Mouse (Mus musculus) CD4-positive, CD25-positive, alpha-beta regulatory T cell, adult 4 months (primary cell): ENCODE results near the gene Tcf25. TPM values are rescaled to one million over a fixed set of nuclear protein-coding genes. Genes with fewer than 3 reads are reported as not detected.
"Not testable (repeated sequence)": the region's sequence is repeated elsewhere in the genome, so short reads cannot be mapped to it uniquely, and the experiment has no call there.

ENCODE experiments used
- ATAC-seq: one replicate; pipeline ENCODE4 v1.8.0; 2017
- polyA plus RNA-seq, 2 experiments: library from polyadenylated mRNA; unstranded; fragments of 100-300 nt; shearing (Covaris generic); gene quantifications; one replicate each; pipeline ENCODE4 v1.2.1; 2017

Gene Tcf25
- polyA plus RNA-seq, 2 experiments from 2014 or later: 83.1 to 91.9 TPM

GRCm38 (mm10) chr8:123431616-123432365 is 58.2 kb downstream of the Tcf25 start:
- ATAC-seq: no peak

DNA sequence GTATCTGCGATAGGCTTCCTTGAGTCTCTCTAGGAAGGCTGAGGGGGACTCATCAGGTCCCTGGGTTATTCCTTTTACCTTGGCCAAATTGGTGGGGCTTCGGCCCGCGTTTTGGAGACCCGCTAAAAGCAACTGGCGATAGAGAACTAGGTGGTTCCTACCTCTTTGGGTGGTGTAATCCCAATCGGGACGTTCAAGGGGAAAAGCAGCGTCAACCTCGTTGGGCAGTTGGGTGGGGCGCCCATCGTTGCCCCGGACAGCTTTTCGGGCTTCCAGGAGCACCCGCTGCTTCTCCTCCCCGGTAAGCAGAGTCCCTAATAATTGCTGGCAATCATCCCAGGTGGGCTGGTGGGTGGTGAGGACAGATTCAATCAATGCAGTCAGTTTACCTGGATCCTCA is 58.8 kb downstream of the Tcf25 start:
- ATAC-seq: no peak

GRCm38 (mm10) chr8:123433241-123433974 is 59.9 kb downstream of the Tcf25 start:
- ATAC-seq: not testable (repeated sequence)

DNA sequence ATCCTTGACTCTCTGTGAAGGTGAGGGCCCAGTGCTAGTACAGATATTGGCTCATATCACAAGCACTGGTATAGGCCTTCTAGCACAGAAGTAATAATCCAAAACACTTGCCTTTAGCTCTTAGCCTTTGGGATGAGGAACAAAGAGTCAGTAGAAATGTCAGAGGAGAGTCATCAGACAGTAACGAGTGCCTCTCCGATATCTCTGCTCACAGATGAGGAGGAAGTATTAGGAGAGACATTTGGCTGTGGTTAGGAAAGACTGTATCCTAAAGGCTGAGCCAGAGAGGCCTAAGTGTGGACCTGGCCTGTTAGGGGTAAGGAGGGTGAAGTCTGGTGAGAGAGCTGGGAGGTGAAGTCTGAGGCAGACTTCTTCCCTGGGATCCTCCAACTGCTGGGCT is 68.2 kb downstream of the Tcf25 start:
- ATAC-seq: no peak

DNA sequence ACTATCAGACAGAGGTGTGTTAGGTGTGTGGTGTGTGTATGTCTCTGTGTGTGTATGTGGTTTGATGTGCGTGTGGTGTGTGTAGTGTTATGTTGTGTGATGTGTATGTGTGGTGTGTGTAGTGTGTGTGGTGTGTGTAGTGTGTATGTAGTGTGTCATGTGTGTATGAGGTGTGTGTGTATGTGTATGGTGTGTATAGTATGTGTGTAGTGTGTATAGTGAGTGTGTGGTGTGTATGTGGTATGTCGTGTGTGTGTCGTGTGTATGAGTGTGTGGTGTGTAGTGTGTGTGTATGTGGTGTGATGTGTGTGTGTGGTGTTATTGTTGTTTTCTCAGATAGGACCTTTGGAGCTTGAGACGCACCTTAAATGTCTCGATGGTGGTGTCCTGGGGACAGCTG is 68.8 kb downstream of the Tcf25 start:
- no peak for ATAC-seq

- ATAC-seq: peak; percentile 94
These were observed 69.5 kb downstream of the Tcf25 start for GRCm38 (mm10) chr8:123442871-123443575.

GRCm38 (mm10) chr8:123443576-123443921 is 70.0 kb downstream of the Tcf25 start:
- no peak for ATAC-seq

DNA sequence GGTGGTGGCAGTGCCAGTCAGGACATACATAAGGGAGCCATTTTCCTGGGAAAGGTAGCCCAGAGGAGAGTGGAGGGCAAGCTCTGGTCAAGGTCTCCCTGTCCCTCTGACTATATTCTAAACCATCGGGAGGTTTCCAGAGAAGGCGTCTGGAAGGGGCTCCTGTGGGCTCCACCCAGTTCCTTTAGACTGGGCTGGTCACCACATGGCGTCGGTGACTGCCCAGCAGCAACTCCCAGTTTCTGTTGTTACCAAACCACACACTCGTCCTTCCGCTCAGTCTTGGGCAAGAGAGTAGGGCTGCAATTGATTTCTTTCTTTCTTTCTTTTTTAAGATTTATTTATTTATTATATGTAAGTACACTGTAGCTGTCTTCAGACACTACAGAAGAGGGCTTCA is 70.6 kb downstream of the Tcf25 start:
- ATAC-seq: no peak

GRCm38 (mm10) chr8:123445981-123446380 is 72.4 kb downstream of the Tcf25 start:
- ATAC-seq: no peak

DNA sequence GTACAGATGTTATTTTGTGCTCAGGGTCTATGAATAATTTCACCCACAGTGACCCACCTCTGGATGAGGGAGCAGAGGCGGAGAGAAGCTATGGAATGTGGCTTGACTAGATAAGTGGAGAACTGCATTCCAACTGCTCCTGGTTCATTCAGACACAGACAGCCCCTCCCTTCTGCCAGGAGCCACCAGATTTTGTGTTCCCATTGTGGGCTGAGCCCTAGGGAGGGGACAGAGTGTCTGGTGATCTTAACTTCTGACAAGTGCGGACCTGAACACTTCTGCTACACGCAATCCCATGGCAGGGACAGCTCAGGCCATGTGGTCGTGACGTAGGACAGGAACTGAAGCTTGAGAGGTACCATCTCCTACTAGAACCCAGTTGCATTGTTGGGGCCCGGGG is 73.2 kb downstream of the Tcf25 start:
- no peak for ATAC-seq

DNA sequence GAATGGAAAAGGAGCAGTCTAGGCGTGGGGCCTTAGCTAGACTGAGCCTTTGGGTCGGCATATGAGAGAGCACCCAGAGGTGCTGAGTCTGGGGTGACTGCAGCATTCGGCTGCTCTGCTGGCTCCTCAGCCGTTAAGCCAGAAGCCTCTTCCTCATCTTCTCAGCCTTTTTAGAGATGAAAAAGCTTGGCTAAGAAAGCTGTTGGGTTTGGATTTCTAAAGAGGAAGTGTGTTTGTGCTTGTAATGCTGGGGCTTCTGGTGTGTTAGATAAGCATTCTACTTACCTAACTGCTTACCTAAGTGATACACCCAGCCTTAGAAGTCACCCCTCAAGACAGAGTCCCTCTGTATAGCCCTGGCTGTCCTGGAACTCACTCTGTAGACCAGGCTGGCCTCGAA is 77.2 kb downstream of the Tcf25 start:
- no peak for ATAC-seq

DNA sequence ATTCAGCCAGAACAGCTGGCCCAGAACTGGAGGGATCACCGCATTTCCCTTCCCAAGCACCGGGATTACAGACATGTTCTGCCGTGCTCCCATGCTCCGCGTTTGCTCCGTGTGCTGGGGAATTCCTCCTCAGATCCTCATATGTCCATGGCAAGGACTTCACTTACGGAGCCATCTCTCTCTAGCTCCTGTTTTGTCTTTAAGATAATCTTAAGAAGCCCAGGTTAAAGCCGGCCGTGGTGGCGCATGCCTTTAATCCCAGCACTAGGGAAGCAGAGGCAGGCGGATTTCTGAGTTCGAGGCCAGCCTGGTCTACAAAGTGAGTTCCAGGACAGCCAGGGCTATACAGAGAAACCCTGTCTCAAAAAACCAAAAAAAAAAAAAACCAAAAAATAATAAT is 78.2 kb downstream of the Tcf25 start:
- not testable (repeated sequence) for ATAC-seq

GRCm38 (mm10) chr8:123452149-123452548 is 78.6 kb downstream of the Tcf25 start:
- no peak for ATAC-seq

DNA sequence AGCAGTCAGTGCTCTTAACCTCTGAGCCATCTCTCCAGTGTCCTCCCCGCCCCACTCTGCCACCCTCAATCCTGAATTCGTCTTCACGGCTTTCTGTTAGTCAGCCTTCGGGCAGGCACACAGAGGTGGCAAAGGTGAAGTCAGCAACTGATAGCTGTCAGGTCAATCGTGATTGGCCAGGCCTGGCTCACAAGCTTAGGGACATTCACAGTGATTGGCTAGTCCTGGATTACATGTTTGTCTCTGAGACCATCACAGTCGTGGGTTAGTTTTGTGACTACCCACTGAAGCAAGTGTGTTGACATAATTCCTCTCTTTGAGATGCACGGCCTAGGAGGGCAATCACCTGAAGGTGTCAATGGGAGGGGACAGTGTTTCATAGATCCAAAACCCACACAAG is 79.7 kb downstream of the Tcf25 start:
- ATAC-seq: no peak

Other genes with a start within 250 kb of the Tcf25 start
- under 1 TPM in 1 of 2 experiments, not detected in 1; 0.42 TPM for gene Sult5a1, start 215.4 kb upstream of the Tcf25 start, polyA plus RNA-seq
- gene Dpep1, start 187.5 kb upstream of the Tcf25 start, polyA plus RNA-seq: not detected
- 100 to 1,000 TPM; 157 to 276 TPM for gene Chmp1a, start 161.0 kb upstream of the Tcf25 start, polyA plus RNA-seq
- not detected for gene Spata33, start 160.9 kb upstream of the Tcf25 start, polyA plus RNA-seq
- 10 to 100 TPM; 21.0 to 32.5 TPM for gene Cdk10, start 148.9 kb upstream of the Tcf25 start, polyA plus RNA-seq
- gene Spata2l, start 137.5 kb upstream of the Tcf25 start, polyA plus RNA-seq: 1 to 10 TPM; 6.0 to 9.2 TPM
- 1 to 10 TPM; 5.1 to 7.3 TPM for gene Zfp276, start 119.6 kb upstream of the Tcf25 start, polyA plus RNA-seq
- gene Vps9d1, start 119.4 kb upstream of the Tcf25 start, polyA plus RNA-seq: 10 to 100 TPM in 1 of 2 experiments, 1 to 10 TPM in 1; 9.1 to 10.1 TPM
- 1 to 10 TPM; 5.9 to 7.9 TPM for gene Fanca, start 55.2 kb upstream of the Tcf25 start, polyA plus RNA-seq
- not detected for gene Spire2, start 41.0 kb upstream of the Tcf25 start, polyA plus RNA-seq
- under 1 TPM in 1 of 2 experiments, not detected in 1; 0.17 TPM for gene Mc1r, start 33.4 kb downstream of the Tcf25 start, polyA plus RNA-seq
- 1 to 10 TPM in 1 of 2 experiments, not detected in 1; 1.2 TPM for gene Tubb3, start 37.7 kb downstream of the Tcf25 start, polyA plus RNA-seq
- 10 to 100 TPM in 1 of 2 experiments, 1 to 10 TPM in 1; 6.9 to 14.2 TPM for gene Def8, start 49.8 kb downstream of the Tcf25 start, polyA plus RNA-seq
- 10 to 100 TPM; 33.8 to 37.5 TPM for gene Afg3l1, start 104.2 kb downstream of the Tcf25 start, polyA plus RNA-seq
- gene Dbndd1, start 141.7 kb downstream of the Tcf25 start, polyA plus RNA-seq: under 1 TPM; 0.55 to 0.58 TPM
- 1 to 10 TPM; 6.5 to 7.4 TPM for gene Gas8, start 145.1 kb downstream of the Tcf25 start, polyA plus RNA-seq